Mouse (Mus musculus): ENCODE data around the gene Spef2. TPM values are rescaled to one million over a fixed set of nuclear protein-coding genes. Genes with fewer than 3 reads are reported as not detected.
"Not testable (repeated sequence)": the region's sequence is repeated elsewhere in the genome, so short reads cannot be mapped to it uniquely, and the experiment has no call there.

The Spef2 gene
- polyA plus RNA-seq, 1 experiment from 2014 or later, result 1.8 TPM

- DNase-seq (ENCODE audit: low spot score), result peak; percentile 30
These were observed 71.2 kb downstream of the Spef2 start for GRCm38 (mm10) chr15:9677343-9678036.

GRCm38 (mm10) chr15:9668575-9668974 is 80.1 kb downstream of the Spef2 start:
- no peak for DNase-seq (ENCODE audit: low spot score)

- DNase-seq (ENCODE audit: low spot score), result not testable (repeated sequence)
These were observed 83.7 kb downstream of the Spef2 start for GRCm38 (mm10) chr15:9664948-9665347.

- DNase-seq (ENCODE audit: low spot score), result no peak
These were observed 87.5 kb downstream of the Spef2 start for GRCm38 (mm10) chr15:9661215-9661614.

GRCm38 (mm10) chr15:9634471-9634870 is 114.2 kb downstream of the Spef2 start:
- no peak for DNase-seq (ENCODE audit: low spot score)

GRCm38 (mm10) chr15:9631657-9632056 is 117.0 kb downstream of the Spef2 start:
- no peak for DNase-seq (ENCODE audit: low spot score)

- DNase-seq (ENCODE audit: low spot score), result no peak
These were observed 119.0 kb downstream of the Spef2 start for GRCm38 (mm10) chr15:9629660-9630059.

- no peak for DNase-seq (ENCODE audit: low spot score)
These were observed 124.0 kb downstream of the Spef2 start for GRCm38 (mm10) chr15:9624619-9625018.

- peak; percentile 12 for DNase-seq (ENCODE audit: low spot score)
These were observed 140.5 kb downstream of the Spef2 start for GRCm38 (mm10) chr15:9608177-9608576.

GRCm38 (mm10) chr15:9600088-9600455 is 148.6 kb downstream of the Spef2 start:
- DNase-seq (ENCODE audit: low spot score), result no peak

- no peak for DNase-seq (ENCODE audit: low spot score)
These were observed 149.1 kb downstream of the Spef2 start for GRCm38 (mm10) chr15:9599382-9600087.

- no peak for DNase-seq (ENCODE audit: low spot score)
These were observed 152.2 kb downstream of the Spef2 start for GRCm38 (mm10) chr15:9596298-9597060.

GRCm38 (mm10) chr15:9589939-9590338 is 158.7 kb downstream of the Spef2 start:
- DNase-seq (ENCODE audit: low spot score), result no peak

- no peak for DNase-seq (ENCODE audit: low spot score)
These were observed 168.0 kb downstream of the Spef2 start for GRCm38 (mm10) chr15:9580470-9581280.

- no peak for DNase-seq (ENCODE audit: low spot score)
These were observed 171.4 kb downstream of the Spef2 start for GRCm38 (mm10) chr15:9577303-9577702.

- peak; percentile 76 for DNase-seq (ENCODE audit: low spot score)
These were observed 173.9 kb downstream of the Spef2 start for GRCm38 (mm10) chr15:9574796-9575195.

GRCm38 (mm10) chr15:9573361-9573760 is 175.3 kb downstream of the Spef2 start:
- no peak for DNase-seq (ENCODE audit: low spot score)

GRCm38 (mm10) chr15:9572664-9573063 is 176.0 kb downstream of the Spef2 start:
- no peak for DNase-seq (ENCODE audit: low spot score)

- DNase-seq (ENCODE audit: low spot score), result peak; percentile 17
These were observed 176.8 kb downstream of the Spef2 start for GRCm38 (mm10) chr15:9571896-9572295.

- DNase-seq (ENCODE audit: low spot score), result no peak
These were observed 181.4 kb downstream of the Spef2 start for GRCm38 (mm10) chr15:9567316-9567715.

GRCm38 (mm10) chr15:9565396-9565795 is 183.3 kb downstream of the Spef2 start:
- no peak for DNase-seq (ENCODE audit: low spot score)
